Mouse (Mus musculus) B cell, adult (primary cell): ENCODE measurements around the gene Nkx2-1. TPM values are rescaled to one million over a fixed set of nuclear protein-coding genes. Genes with fewer than 3 reads are reported as not detected.

Source experiments
- total RNA-seq: library from RNA; stranded (reverse); gene quantifications from 4 replicates; pipeline ENCODE4 v1.2.4, GENCODE M21; 2023; ENCODE audit not compliant: inconsistent age

Gene Nkx2-1
- total RNA-seq = not detected in 4 replicates

GRCm38 (mm10) chr12:56536884-56537265 is at the start of gene Nkx2-1:
Gene Nkx2-1 (minus strand): TSS chr12:56536908.

Other genes starting within 250 kb of the Nkx2-1 start
- gene Mbip, start 191.0 kb downstream of the Nkx2-1 start, total RNA-seq = 34.3 to 42.8 TPM (median 41.0 TPM) in 4 replicates
- not detected in 4 replicates for gene Nkx2-9, start 76.4 kb upstream of the Nkx2-1 start, total RNA-seq
- not detected in 4 replicates for gene Pax9, start 154.9 kb upstream of the Nkx2-1 start, total RNA-seq